Mouse (Mus musculus) kidney, postnatal 0 days (tissue): ENCODE measurements around the gene Fgf13. TPM values are rescaled to one million over a fixed set of nuclear protein-coding genes. Genes with fewer than 3 reads are reported as not detected.

ENCODE experiments used
- ATAC-seq: fragments of 200-750 bp; cut with Nextera tagmentation; replicated peaks from 2 replicates; pipeline ENCODE4 v1.8.0; 2017; ENCODE audit warnings: low read depth, moderate number of reproducible peaks, moderate TSS enrichment, moderate library complexity; ENCODE audit not compliant: low FRiP score
- DNase-seq: peaks from one replicate; pipeline ENCODE4 v3.0.0-alpha.2; 2016; ENCODE audit warnings: low spot score
- H3K27ac ChIP-seq: fragments of 300-500 bp; sonication (generic); 2 replicates; pipeline ENCODE4 v1.5.1; 2014; ENCODE audit warnings: mild to moderate bottlenecking
- H3K27me3 ChIP-seq: fragments of 300-500 bp; sonication (generic); 2 replicates; pipeline ENCODE4 v1.6.1; 2014; ENCODE audit warnings: low read length, mixed read lengths; ENCODE audit not compliant: insufficient read depth
- H3K36me3 ChIP-seq: fragments of 300-500 bp; sonication (generic); 2 replicates; pipeline ENCODE4 v1.6.1; 2014; ENCODE audit warnings: low read length, mixed read lengths; ENCODE audit not compliant: insufficient read depth
- H3K4me1 ChIP-seq: fragments of 300-500 bp; sonication (generic); replicated peaks from 2 replicates; pipeline ENCODE4 v1.6.1; 2014; ENCODE audit warnings: antibody characterized with exemption, low read length, mixed read lengths; ENCODE audit not compliant: insufficient read depth
- H3K4me2 ChIP-seq: fragments of 300-500 bp; sonication (generic); 2 replicates; pipeline ENCODE4 v1.6.1; 2014; ENCODE audit warnings: mild to moderate bottlenecking, low read length, moderate library complexity, mixed read lengths
- H3K4me3 ChIP-seq: fragments of 300-500 bp; sonication (generic); replicated peaks from 2 replicates; pipeline ENCODE4 v1.5.1; 2014; ENCODE audit warnings: low read depth, low read length
- H3K9ac ChIP-seq: fragments of 300-500 bp; sonication (generic); 2 replicates; pipeline ENCODE4 v1.6.1; 2014; ENCODE audit warnings: low read depth, low read length
- H3K9me3 ChIP-seq: fragments of 300-500 bp; sonication (generic); replicated peaks from 2 replicates; pipeline ENCODE4 v1.6.1; 2016; ENCODE audit warnings: low read length, inconsistent platforms, mixed read lengths
- CTCF ChIP-seq: IDR thresholded peaks from 2 replicates; pipeline ENCODE4 v1.5.1; 2016; ENCODE audit warnings: antibody characterized with exemption, low read depth, mild to moderate bottlenecking, moderate library complexity
- WGBS: fragments of 180-500 bp; shearing (Covaris S2); extraction: QIAGEN DNeasy Blood & Tissue Kit; methylation state at CpG from one replicate; pipeline ENCODE4 v1.1.7; 2014; 5-methylcytosine and 5-hydroxymethylcytosine counted together
- microRNA counts: library from miRNA; unstranded; fragments of <30 nt; microRNA quantifications from one replicate; lab custom pipeline; 2015
- microRNA-seq: library from miRNA; unstranded; fragments of <30 nt; microRNA quantifications from one replicate; pipeline ENCODE4, GENCODE M21; 2016
- polyA plus RNA-seq: library from polyadenylated mRNA; unstranded; fragments of >200 nt; fragmentation: Nextera tagmentation; extraction: Ambion mirVana; gene quantifications from 2 replicates; pipeline ENCODE4 v1.2.1, GENCODE M21; 2015

The Fgf13 gene
- polyA plus RNA-seq, 1 experiment from 2014 or later: 2.1 TPM

GRCm38 (mm10) chrX:59034969-59035368 lies 532.9 kb downstream of the Fgf13 start:
- 69% methylated on average over 1 of the region's 1 CpGs for WGBS
- Histone ChIP-seq H3K27me3 (no peaks in the 10 kb centered on the region), H3K9me3 (no peaks in the 10 kb centered on the region), H3K9ac (no peak overlapping the region), H3K4me3 (no peak overlapping the region), H3K27ac (no peak overlapping the region), H3K4me2 (no peak overlapping the region), H3K4me1 (no peaks in the 10 kb centered on the region), H3K36me3 (no peaks in the 10 kb centered on the region)
- TF ChIP-seq CTCF: no peak
- no peak for DNase-seq
- ATAC-seq: no peak

MicroRNAs within 50 kb of the gene (microRNA counts, 519-probe panel; counts per million panel counts)
- 330 counts per million, percentile 68 among the panel's probes with 10 or more counts for microRNA mmu-miR-504 (lab: Ali Mortazavi, UCI)

Small RNAs within 50 kb of the gene (microRNA-seq; reads per million reads assigned to microRNA genes)
- gene Mir504: not detected
